Mouse (Mus musculus) embryonic fibroblast, embryonic 13.5 days (primary cell): ENCODE data around the gene Cotl1.

Experiments
- CTCF ChIP-seq: IDR thresholded peaks from 2 replicates; pipeline ENCODE4 v1.5.1; 2011; ENCODE audit warnings: mild to moderate bottlenecking, control low read depth, low read length, moderate library complexity, borderline replicate concordance; ENCODE audit not compliant: insufficient read depth
- POLR2A ChIP-seq: IDR thresholded peaks from 2 replicates; pipeline ENCODE4 v1.6.1; 2011; ENCODE audit warnings: low read depth, mild to moderate bottlenecking, control low read depth, low read length, moderate library complexity

GRCm38 (mm10) chr8:119888012-119888411, 47.7 kb upstream of the Cotl1 start:
- TF ChIP-seq CTCF, result no peak
- no peak for TF ChIP-seq POLR2A
